Mouse (Mus musculus) kidney, postnatal 25 days (tissue): ENCODE measurements around the gene Tmed6.
"Not testable (repeated sequence)": the region's sequence is repeated elsewhere in the genome, so short reads cannot be mapped to it uniquely, and the experiment has no call there.

Source experiments
- DNase-seq, 2 experiments: peaks; one replicate each; pipeline ENCODE4 v3.0.0; 2021; ENCODE audit warnings: mixed read lengths in 2 of 2

The Tmed6 gene

DNA sequence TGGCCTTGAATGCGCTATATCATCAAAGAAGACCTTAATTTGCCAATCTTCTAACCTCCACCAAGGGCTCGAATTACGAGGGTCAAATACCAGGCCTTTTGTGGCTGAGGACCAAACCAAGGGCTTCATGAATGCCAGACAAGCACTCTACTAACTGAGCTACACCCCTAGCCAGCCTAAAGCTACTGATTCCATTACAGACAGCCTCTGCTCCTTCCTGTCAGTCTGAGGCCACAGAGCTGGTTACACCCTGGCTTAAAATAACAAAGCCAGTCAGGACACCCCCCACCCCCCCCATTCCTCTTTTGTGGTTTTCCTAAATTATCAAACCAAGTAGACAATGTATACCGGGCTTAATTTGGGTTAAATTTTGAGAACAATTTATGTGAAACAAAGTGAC lies 8.3 kb upstream of the Tmed6 start:
- DNase-seq, result no peak

DNA sequence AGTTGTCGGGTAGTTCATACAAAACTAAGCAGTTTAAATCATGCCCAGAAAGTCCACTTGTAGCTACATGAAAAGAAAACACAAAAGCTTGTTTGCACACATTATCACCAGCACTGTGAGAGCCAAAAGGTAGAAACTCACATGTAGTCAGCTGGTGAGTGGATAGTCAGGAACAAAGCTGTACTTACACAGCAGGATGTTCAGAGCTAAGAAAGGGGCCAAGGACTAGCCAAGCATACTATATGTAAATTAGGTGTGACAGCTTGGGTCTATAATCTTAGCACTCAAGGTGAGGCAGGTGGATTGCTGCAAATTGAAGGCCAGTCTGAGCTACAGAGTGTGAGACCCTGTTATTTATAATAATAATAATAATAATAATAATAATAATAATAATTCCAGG lies 2.8 kb downstream of the Tmed6 start:
- no peak for DNase-seq

DNA sequence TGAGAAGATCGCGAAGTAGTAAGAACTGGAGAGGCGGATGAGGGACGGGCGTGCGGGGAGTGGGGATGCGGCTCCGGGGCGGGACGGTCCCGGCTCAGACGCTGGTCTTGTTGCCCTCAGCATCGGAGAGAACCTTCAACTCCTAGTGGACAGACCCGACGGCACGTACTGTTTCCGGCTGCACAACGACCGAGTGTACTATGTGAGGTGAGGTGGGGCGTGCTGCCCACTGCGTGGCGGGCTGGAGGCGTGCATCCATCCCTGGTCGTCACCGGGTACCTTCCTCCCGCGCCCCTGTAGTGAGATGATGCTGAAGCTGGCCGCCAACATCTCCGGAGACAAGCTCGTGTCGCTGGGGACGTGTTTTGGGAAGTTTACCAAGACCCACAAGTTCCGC lies 8.5 kb downstream of the Tmed6 start:
- peak in 1 of 2 experiments; percentile 12 for DNase-seq

DNA sequence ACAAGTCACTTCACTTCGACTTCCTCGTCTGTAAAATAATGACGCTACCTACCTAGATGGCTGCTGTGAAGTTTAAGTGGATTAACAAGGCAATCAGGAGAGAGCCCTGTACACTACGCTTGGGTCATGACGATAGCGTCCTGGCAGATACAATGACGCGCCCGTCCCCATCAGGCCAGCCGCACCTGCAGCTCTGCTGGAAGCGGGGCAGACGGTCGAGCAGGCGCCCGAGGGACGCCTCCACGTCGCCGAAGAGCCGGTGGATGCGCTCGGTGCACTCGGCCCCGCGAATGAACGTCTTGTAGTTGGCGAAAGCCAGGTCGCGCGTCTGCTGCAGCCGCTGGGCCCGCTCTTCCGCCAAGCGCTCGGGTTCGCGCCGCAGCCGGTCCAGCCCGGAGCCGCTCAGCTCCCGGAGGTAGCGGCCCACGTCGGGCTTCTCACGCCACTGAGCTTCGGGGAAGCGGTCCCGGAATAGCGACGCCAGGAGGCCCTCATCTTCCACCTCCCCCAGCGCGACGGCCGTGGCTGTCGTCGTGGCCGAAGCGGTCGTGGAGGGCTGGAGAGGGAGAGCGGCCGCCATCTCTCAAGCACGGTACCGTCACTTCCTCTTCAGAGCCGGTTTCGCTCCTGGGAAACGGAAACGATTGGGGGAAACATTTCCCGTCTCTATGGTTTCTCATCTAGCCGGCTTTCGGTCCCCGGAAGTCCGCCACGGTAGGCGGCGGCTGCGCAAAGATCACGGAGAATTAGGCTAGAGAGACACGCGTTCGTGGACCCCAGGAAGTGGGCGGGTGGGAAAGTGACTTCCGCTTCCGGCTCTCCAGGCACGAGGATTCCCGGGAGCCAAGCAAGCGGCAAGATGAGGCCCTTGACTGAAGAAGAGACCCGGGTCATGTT lies 9.1 kb downstream of the Tmed6 start, which contains the start of the genes Cog8 and Nip7:
TSS of gene Cog8 (minus strand) at position 614 of the 897 bp plus-strand sequence.
TSS of gene Nip7 (plus strand) at position 802 of the 897 bp plus-strand sequence.
- peak; percentile 96 to 98 for DNase-seq

DNA sequence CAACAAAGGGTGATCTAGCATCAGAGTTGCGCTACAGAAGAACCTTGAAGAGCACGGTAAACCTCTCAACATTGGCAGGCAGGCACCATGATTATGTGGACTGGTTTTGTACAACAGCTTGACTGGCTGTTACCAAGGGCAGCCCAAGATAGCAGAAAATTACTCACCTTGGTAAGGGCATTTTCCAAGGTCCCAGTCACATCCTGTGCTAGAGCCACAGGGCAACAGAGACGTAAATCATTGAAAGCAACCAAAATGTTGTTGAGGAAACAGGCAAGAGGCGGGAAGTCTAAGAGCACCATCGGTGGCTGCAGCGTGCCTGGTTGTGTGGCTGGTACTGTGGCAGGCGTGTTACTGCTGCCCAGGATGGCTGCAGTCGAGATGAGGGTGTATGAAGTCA lies 13.4 kb downstream of the Tmed6 start:
- no peak for DNase-seq

DNA sequence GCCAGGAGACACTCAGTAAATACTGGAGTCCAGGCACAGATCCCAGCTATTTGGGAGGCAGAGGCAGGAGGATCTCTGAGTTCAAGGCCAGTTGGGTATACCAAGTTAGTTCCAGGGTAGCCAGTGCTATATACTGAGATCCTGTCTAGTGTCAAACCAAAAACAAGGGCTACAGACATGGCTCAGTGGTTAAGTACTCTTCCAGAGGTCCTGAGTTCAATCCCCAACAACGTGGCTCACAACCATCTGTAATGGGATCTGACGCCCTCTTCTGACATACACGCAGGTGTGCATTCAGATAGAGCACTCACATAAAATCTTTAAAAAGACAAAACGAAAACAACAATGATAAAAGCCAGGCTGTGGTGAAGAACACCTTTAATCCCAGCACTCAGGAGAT lies 16.0 kb downstream of the Tmed6 start:
- DNase-seq, result no peak

DNA sequence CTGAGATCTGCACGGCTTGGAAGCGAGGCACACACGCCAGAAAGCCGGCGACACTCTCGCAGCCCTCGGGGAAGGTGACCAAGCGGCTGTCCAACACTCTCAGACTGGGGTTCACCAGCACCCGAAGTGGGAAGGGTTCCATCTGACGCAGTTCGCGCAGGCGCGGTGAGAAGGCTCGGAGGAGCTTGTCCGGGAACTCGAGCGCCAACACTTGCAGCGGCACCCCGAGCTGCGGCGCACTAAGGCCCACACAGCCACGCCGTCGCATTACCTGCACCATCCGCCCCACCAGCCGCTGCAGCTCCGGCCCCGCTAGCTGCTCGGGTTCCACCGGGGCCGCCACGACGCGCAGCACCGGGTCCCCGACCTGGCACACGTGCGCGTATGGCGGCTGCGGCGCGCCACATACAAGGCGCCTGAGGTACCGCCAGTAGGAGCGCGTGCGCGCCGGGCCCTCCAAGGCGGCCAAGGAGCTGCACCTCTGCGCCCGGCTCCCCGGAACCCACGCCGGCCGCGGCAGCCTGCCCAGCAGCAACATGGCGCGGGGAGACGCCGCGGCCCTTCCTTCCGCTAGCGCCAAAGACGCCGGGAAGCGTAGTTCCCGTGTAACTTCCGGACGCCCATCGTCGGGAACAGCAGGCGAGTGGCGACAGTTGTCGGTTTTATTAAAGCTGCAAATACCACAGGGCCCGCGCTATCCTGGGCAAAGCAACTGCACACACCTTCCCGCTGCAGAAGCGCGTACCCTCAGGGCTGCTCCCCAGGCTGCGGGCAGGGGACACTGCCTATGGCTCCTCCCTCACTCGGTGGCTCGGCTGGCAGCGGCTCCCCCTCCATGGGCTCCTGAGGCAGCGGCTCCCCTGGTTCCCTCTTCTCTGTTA lies 17.1 kb downstream of the Tmed6 start, which contains the start of gene Pdf:
TSS of gene Pdf (minus strand) at position 554 of the 881 bp plus-strand sequence.
- peak; percentile 82 to 92 for DNase-seq

DNA sequence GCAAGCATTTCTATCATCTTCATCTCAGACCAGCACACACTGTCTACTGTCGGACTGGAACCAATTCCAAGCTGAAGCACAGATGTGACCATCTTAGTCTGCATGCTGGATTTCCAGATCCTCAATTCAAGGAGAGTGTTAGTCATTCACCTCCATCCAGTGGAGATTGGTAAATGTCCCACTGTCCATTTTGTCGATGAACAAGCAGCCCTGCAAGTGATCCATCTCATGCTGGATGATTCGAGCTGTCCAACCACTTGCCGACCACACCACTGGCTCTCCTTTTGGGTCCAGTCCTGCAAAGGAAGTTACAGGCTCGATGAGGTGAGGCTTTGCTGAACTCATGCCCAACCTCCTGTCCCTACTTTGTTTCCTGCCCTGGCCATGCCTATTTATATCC lies 18.5 kb downstream of the Tmed6 start:
- no peak for DNase-seq

DNA sequence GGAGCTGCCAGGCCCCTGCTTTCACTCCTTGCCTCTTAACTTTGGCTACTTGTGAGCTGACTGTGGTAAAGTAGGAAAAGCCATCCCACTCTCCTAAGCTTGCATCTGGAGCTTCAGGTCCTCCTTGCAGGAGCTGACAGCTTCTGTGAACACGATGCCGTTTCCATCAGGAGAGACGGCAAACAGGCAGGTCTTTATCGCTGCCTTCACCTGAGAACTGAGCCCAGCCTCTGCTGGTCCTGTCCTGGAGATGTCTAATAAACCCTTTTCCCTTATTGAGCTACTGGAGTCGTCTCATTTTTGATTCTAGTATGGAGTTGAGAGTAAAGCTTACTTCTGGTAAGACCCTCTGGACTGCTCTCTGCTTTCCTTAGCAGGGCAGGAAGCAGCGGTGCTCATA lies 20.0 kb downstream of the Tmed6 start:
- DNase-seq, result no peak

DNA sequence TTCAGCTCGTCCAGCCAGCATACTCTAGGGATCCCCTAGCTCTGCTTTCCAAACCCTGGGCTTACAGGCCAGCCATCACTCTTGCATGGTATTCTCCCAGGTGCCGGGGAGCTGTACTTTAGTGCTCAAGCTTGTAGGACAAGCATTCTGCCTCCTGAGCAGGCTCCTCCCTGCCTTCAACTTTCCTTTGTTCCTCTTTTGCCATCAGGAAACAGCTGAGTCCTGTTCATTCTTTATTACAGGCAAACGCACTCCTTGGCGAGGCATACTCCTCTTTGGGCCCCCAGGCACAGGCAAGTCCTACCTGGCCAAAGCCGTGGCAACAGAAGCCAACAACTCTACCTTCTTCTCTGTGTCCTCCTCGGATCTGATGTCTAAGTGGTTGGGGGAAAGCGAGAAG lies 24.8 kb downstream of the Tmed6 start:
- no peak for DNase-seq

DNA sequence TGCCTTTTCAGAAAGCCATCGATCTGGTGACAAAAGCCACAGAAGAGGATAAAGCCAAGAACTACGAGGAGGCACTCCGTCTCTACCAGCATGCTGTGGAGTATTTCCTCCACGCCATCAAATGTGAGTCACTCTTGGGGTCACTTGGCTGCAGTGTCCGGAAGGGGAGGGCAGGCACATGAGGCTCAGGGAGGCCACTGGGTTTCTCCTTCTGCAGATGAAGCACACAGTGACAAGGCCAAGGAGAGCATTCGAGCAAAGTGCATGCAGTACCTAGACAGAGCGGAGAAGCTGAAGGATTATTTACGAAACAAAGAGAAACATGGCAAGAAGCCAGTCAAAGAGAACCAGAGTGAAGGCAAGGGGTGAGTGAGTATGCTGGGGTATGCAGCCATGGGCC lies 28.8 kb downstream of the Tmed6 start:
- DNase-seq, result peak; percentile 32 to 66

DNA sequence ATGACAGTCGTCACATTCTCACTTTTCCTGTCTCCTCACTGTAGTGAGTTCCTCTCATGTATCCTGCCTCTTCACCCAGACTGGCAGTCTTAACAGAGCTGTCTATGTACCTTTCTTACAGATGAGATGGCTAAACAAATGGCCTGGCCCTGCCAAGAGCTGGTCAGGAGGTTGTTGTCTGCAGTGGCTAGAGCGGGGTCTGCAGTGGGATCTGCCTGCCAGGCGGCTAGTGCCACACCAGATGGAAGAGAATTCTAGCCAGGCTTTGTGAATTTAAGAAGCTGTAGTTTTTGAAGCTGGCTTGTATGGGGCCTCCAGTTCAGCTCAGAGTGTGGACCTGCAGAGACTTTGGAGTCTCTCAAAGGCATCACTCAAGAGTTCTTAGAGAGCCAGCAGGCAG lies 29.8 kb downstream of the Tmed6 start:
- no peak for DNase-seq

DNA sequence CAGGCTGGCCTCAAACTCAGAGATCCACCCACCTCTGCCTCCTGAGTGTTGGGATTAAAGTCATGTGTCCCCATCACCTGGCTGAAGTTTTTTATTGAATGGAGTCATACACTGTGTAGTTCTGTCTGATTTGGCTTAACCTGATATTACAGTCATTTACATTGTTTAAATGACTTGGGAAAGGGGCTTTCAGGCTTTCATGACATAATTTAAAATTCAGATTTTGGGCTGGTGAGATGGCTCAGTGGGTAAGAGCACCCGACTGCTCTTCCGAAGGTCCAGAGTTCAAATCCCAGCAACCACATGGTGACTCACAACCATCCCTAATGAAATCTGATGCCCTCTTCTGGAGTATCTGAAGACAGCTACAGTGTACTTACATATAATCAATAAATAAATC lies 31.8 kb downstream of the Tmed6 start:
- DNase-seq, result not testable (repeated sequence)

DNA sequence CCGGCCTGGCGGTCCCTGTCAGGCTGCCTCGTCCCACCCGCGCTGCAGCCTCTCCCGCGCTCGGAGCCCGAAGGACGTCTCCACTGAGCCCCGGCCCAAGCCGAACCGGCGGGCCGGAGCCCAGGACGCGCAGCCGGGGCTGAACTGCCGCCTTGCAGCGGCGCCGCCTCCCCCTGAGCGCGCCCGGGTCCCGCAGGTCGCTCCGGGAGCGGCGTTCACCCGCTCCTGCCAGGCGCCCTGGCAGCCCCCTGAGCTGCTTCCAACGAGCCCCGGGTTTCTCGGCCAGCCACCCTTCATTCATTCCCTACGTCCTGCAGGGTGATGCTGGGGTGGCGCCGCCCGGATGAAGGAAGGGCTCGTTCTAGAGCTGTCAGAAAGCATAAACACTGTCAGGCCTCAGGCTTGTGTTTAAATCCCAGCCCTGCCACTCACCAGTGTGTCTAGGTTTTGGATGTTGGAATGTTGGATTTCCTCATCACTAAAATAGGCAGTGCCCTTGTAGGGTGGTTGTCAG lies 33.8 kb downstream of the Tmed6 start:
- DNase-seq, result no peak

DNA sequence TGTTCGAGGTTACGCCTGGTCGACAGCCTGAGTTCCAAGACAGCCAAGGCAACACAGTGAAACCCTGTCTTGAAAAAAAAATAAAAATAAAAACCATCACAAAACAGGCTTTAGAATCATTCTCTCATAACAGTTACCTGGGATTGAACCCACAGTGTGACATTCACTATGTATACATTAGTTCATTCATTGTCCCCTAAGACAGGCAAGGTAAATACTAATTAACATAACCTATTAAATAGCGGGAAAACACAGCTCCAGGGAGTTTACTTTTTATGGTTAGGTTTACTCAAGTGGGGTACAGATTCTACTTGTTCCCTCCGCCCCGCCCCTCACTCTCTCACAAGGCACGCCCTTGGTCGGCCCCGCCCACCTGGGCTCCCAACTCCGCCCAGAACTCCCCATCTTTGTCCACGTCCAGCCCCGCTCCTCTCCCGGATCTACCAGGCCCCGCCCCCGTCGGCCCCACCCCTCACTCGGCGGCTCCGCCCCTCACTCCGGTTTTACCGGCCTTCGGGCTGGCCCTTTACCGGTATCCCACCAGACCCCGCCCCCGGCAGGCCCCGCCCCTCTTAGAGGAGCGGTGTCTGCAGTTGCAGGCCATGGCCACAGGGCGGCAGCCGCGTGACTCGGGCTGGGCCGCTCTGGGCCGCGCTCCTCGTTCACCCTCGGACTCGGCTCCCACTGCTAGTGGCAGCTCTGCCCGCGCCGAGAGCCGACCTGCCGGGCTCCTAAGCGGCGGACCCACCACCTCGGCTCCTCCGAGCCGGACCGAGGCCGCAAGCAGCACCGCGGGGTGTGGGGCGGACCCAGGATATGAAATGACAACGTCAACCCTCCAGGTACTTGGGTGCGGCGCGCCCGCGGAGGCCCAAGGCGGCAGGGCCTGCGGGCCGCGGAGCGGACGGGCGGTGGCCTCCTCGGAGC lies 34.5 kb downstream of the Tmed6 start, which contains the start of gene Vps4a:
TSS of gene Vps4a (plus strand) at position 573 of the 927 bp plus-strand sequence.
- peak; percentile 97 for DNase-seq

DNA sequence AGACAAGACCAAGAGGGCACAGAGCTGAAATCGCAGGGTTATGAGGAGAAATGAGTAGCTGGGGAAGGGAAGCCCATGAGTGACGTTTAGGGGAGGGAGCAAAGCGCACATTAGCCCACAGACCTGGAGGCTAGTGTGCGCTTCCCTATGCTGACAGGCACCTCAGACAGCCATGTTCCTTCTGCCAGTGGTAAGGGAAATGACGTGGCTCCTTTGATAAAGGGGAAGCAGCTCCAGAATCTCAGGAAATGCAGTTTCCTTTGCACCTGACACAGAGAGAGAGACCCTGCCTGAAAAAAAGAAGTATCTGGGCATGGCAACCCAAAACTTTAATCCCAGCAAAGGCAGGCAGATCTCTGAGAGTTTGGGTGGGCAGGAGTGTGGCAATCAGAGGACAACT lies 35.4 kb downstream of the Tmed6 start:
- DNase-seq, result no peak

DNA sequence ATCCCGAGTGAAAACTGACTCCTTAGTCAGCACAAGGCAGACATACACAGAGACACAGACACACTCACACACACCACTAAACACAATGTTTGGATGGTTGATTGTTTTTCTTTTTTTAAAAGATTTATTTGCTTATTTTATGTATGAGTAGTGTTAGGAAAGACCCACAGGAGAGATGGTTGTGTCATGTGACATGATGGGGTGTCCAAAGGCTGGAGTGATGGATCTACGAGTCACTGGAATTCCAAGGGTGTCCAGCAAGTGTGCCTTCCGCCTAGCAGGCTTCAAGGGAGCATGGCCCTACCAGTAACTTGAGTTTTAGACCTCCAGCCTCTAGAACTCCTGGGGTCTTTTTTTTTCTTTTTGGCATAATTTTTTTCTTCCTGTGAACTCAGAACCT lies 36.1 kb downstream of the Tmed6 start:
- DNase-seq, result no peak

DNA sequence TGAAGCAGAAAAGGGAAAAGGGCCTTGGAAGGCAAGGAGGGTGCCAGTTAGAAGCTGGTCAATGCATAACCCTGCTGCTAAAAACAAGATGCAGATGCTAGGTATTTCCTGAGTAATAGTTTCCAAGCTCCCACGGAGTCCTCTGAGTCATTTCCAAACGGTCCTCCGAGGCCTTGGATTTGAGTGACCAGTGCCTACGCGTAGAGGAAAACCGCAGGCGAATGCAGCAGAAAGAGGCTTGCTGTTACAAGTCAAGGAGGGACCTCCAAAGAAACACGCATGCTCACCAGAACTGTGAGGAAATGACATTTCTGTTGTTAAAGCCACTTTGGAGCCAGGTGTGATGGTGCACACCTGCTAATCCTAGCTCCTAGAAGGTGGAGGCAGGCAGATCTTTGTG lies 42.0 kb downstream of the Tmed6 start:
- no peak for DNase-seq

DNA sequence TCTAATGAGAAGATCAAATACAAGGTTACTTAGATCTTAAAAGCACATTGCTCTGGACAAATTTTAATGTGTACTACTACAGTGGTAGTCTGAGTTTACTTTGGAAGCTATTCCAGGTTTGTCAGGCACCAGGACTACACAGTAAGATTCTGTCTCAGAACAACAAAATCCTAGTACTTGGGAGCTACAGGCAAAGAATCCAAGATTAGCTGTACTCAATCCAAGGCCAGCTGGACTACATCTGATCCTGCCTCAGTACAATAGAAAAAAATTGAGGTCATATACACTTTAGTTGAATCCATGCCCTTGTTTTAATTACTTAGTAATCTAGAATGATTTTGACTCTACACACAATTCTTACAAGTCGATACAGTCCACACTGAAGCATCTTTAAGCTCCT lies 50.5 kb downstream of the Tmed6 start:
- DNase-seq, result no peak

DNA sequence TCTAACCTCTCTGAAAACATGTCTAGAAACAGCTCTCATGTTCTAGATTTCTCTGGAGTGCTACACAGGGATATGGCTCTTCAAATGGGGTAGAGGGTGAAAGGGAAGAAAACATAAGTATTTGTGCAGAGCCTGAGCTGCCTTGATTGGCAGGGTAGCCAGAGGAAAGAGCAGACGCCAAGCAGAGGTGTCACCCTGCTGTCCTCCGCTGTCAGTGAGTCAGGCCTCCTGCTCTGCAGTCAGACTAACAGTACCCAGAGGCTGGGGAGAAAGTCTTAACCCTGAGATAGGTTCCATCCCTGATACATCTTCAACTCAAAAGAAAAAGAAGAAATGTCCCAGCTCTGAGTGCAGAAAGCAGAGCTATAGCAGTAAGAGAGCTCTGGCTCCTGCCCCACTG lies 52.8 kb downstream of the Tmed6 start:
- no peak for DNase-seq
